Mouse (Mus musculus): ENCODE results near the gene Pde4dip. TPM values are rescaled to one million over a fixed set of nuclear protein-coding genes. Genes with fewer than 3 reads are reported as not detected.

Pde4dip gene
- polyA plus RNA-seq, 2 experiments = 4.0 to 6.7 TPM

DNA sequence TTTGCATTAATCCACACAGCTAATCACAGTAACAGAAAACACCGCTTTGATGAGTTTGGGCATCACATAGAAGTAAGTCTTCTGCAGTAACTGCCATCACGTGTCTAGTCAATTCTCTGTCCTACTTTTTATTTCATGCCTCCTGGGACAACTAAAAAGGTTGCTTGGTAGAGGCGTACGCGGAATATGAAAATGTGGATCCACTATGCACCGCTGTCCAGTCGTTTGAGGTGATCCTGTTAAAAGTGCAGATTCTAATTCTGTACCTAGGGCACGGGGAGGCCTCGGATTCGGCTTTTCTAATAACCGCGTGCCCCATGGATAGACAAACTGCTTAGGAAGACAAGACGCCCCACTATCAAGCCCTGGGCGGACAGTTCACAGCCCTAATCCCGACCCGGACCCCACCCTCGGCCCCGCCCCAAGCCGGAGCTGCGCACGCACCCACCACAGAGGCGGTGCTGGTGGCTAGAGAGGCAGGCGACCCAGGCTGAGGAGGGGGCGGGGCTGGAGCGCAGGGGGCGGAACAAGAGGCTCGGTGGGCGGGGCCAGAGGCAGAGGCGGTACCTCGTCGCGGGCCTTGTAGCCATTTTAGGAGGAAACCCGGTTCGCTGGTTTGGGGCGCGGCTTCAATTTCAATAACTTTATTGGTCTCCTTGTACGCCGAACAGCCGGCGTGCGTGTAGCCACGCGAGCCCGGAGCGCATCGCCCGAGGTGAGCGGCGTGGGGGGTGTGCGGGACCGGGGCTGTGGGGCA, 230.7 kb downstream of the Pde4dip start, which contains the start of gene Prkab2:
Gene Prkab2 (plus strand): TSS at position 539 of the 757 bp plus-strand sequence.
- no peak for TF ChIP-seq CTCF (IDR thresholded peaks at IDR 0.05; ENCODE audit: low read depth)
- no peak; the same call in 1 of the 2 replicates for TF ChIP-seq EP300 (IDR thresholded peaks at IDR 0.05; ENCODE audit: low read depth)
- Histone ChIP-seq H3K9ac (replicated peaks) (peak within 1 kb of the TSS; percentile 69), H3K27me3 (ENCODE audit: control insufficient read depth, insufficient read depth, low read length) (no peaks in the 10 kb centered on the region), H3K9me3 (ENCODE audit: control insufficient read depth, low read length) (no peaks in the 10 kb centered on the region), H3K27ac (no peak within 1 kb of the TSS; the same call in 1 of the 2 replicates), H3K4me1 (replicated peaks; ENCODE audit: control insufficient read depth in 2 of 2, insufficient read depth in 2 of 2, low read length in 1 of 2) (peaks cover 3 to 17% of the 10 kb centered on the region in 2 experiments; a peak in 3 of 4 replicates), H3K4me2 (ENCODE audit: low read depth) (peak within 1 kb of the TSS; percentile 85), H3K36me3 (replicated peaks; ENCODE audit: control insufficient read depth, insufficient read depth, low read depth) (no peaks in the 10 kb centered on the region), H3K4me3 (ENCODE audit: insufficient read depth in 1 of 2, low read depth in 2 of 2, low read length in 2 of 2) (peak within 1 kb of the TSS; percentile 71 to 84)
- DNase-seq (ENCODE audit: low read depth in 3 of 3, low spot score in 3 of 3) (peak; percentile 90 to 91 (median 91)), ATAC-seq (ENCODE audit: insufficient read depth) (peak; percentile 97)
- WGBS (ENCODE audit: insufficient replicate concordance) = 3% methylated on average over 50 of the region's 51 CpGs

DNA sequence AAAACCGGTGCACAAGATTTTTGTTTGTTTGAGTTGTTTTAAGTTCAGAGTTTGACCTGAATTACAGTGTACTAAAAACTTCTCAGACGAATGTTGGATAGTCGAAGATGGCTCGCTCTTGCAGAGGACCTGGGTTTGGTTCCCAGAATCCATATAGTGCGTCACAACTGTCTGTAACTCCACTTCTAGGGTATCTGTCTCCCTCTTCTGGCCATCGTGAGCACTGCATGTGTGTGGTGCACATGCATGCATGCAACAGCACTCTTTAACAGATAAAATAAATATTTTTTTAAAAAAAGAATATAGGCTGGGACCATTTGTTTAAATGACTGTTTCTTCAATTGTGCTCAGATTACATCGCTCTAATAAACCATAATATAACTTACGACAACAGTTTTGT, 233.6 kb downstream of the Pde4dip start:
- TF ChIP-seq CTCF (IDR thresholded peaks at IDR 0.05; ENCODE audit: low read depth) = peak; percentile 73
- no peak for TF ChIP-seq EP300 (IDR thresholded peaks at IDR 0.05; ENCODE audit: low read depth)

GRCm38 (mm10) chr3:97653781-97654180, 234.7 kb downstream of the Pde4dip start:
- no peak for DNase-seq (ENCODE audit: low read depth in 3 of 3, low spot score in 3 of 3)
- WGBS (ENCODE audit: insufficient replicate concordance) = 71% methylated on average over 5 of the region's 5 CpGs
- peaks cover 3 to 8% of the 10 kb centered on the region in 2 experiments; a peak in 3 of 4 replicates for H3K4me1 ChIP-seq (replicated peaks; ENCODE audit: control insufficient read depth in 2 of 2, insufficient read depth in 2 of 2, low read length in 1 of 2)
- H3K9me3 ChIP-seq (ENCODE audit: control insufficient read depth, low read length) = no peaks in the 10 kb centered on the region
- no peak overlapping the region for H3K4me3 ChIP-seq (ENCODE audit: insufficient read depth in 1 of 2, low read depth in 2 of 2, low read length in 2 of 2)
- no peak overlapping the region for H3K4me2 ChIP-seq (ENCODE audit: low read depth)
- H3K27ac ChIP-seq = no peak overlapping the region
- H3K36me3 ChIP-seq (replicated peaks; ENCODE audit: control insufficient read depth, insufficient read depth, low read depth) = no peaks in the 10 kb centered on the region
- no peaks in the 10 kb centered on the region for H3K27me3 ChIP-seq (ENCODE audit: control insufficient read depth, insufficient read depth, low read length)
- no peak for ATAC-seq (ENCODE audit: insufficient read depth)
- no peak overlapping the region for H3K9ac ChIP-seq (replicated peaks)
- no peak for TF ChIP-seq CTCF (IDR thresholded peaks at IDR 0.05; ENCODE audit: low read depth)
- TF ChIP-seq EP300 (IDR thresholded peaks at IDR 0.05; ENCODE audit: low read depth) = no peak

More for the DNA sequence above, 233.6 kb downstream of the Pde4dip start:
- 69% methylated on average over 8 of the region's 8 CpGs for WGBS (ENCODE audit: insufficient replicate concordance)
- Histone ChIP-seq H3K4me1 (replicated peaks; ENCODE audit: control insufficient read depth in 2 of 2, insufficient read depth in 2 of 2, low read length in 1 of 2) (peaks cover 3 to 14% of the 10 kb centered on the region in 2 experiments; a peak in 3 of 4 replicates), H3K4me3 (ENCODE audit: insufficient read depth in 1 of 2, low read depth in 2 of 2, low read length in 2 of 2) (no peak overlapping the region), H3K4me2 (ENCODE audit: low read depth) (no peak overlapping the region), H3K36me3 (replicated peaks; ENCODE audit: control insufficient read depth, insufficient read depth, low read depth) (no peaks in the 10 kb centered on the region), H3K27ac (no peak overlapping the region), H3K9ac (replicated peaks) (no peak overlapping the region), H3K9me3 (ENCODE audit: control insufficient read depth, low read length) (no peaks in the 10 kb centered on the region), H3K27me3 (ENCODE audit: control insufficient read depth, insufficient read depth, low read length) (no peaks in the 10 kb centered on the region)
- DNase-seq (ENCODE audit: low read depth in 3 of 3, low spot score in 3 of 3) = peak in 1 of 3 experiments; percentile 9
- ATAC-seq (ENCODE audit: insufficient read depth) = no peak

DNA sequence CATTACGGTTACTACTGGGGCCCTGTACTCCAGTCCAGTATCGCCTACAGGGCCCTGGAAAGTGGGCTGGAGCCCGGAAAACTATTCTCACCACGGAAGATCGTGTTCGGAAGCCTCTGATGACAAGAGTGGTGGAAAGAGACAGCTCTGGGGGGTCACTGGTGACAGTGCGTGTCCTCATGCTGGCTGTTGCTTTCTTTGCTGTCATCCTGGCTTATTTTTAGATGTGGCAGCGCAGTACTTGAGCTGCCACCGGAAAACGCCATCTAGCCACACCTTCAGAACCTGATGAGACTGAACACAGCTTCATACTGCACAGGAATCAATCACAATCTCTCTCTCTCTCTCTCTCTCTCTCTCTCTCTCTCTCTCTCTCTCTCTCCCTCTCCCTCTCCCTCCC, 236.9 kb downstream of the Pde4dip start:
- H3K4me3 ChIP-seq (ENCODE audit: insufficient read depth in 1 of 2, low read depth in 2 of 2, low read length in 2 of 2) = no peak overlapping the region
- no peak for TF ChIP-seq EP300 (IDR thresholded peaks at IDR 0.05; ENCODE audit: low read depth)
- no peak for TF ChIP-seq CTCF (IDR thresholded peaks at IDR 0.05; ENCODE audit: low read depth)
- no peaks in the 10 kb centered on the region for H3K36me3 ChIP-seq (replicated peaks; ENCODE audit: control insufficient read depth, insufficient read depth, low read depth)
- no peaks in the 10 kb centered on the region for H3K9me3 ChIP-seq (ENCODE audit: control insufficient read depth, low read length)
- WGBS (ENCODE audit: insufficient replicate concordance) = 69% methylated on average over 10 of the region's 10 CpGs
- no peaks in the 10 kb centered on the region for H3K4me1 ChIP-seq (replicated peaks; ENCODE audit: control insufficient read depth in 2 of 2, insufficient read depth in 2 of 2, low read length in 1 of 2)
- H3K4me2 ChIP-seq (ENCODE audit: low read depth) = no peak overlapping the region
- no peak overlapping the region for H3K27ac ChIP-seq
- ATAC-seq (ENCODE audit: insufficient read depth) (no peak), DNase-seq (ENCODE audit: low read depth in 3 of 3, low spot score in 3 of 3) (no peak)
- H3K27me3 ChIP-seq (ENCODE audit: control insufficient read depth, insufficient read depth, low read length) = no peaks in the 10 kb centered on the region
- H3K9ac ChIP-seq (replicated peaks) = no peak overlapping the region

GRCm38 (mm10) chr3:97649469-97649868, 239.0 kb downstream of the Pde4dip start:
- Histone ChIP-seq H3K4me2 (ENCODE audit: low read depth) (no peak overlapping the region), H3K9ac (replicated peaks) (no peak overlapping the region), H3K4me3 (ENCODE audit: insufficient read depth in 1 of 2, low read depth in 2 of 2, low read length in 2 of 2) (no peak overlapping the region), H3K27me3 (ENCODE audit: control insufficient read depth, insufficient read depth, low read length) (no peaks in the 10 kb centered on the region), H3K27ac (no peak overlapping the region), H3K36me3 (replicated peaks; ENCODE audit: control insufficient read depth, insufficient read depth, low read depth) (no peaks in the 10 kb centered on the region), H3K4me1 (replicated peaks; ENCODE audit: control insufficient read depth in 2 of 2, insufficient read depth in 2 of 2, low read length in 1 of 2) (no peaks in the 10 kb centered on the region), H3K9me3 (ENCODE audit: control insufficient read depth, low read length) (no peaks in the 10 kb centered on the region)
- TF ChIP-seq EP300 (IDR thresholded peaks at IDR 0.05; ENCODE audit: low read depth) = no peak
- no peak for TF ChIP-seq CTCF (IDR thresholded peaks at IDR 0.05; ENCODE audit: low read depth)
- DNase-seq (ENCODE audit: low read depth in 3 of 3, low spot score in 3 of 3) (no peak), ATAC-seq (ENCODE audit: insufficient read depth) (no peak)
- WGBS (ENCODE audit: insufficient replicate concordance) = 52% methylated on average over 6 of the region's 6 CpGs
